Mouse (Mus musculus): ENCODE results near the gene Dact1. TPM values are rescaled to one million over a fixed set of nuclear protein-coding genes. Genes with fewer than 3 reads are reported as not detected.

The Dact1 gene
- 6.3 and 8.7 TPM in 2 replicates for polyA plus RNA-seq (2015; fragmentation: Nextera tagmentation; extraction: Ambion mirVana)

- H3K4me2 ChIP-seq (ENCODE audit: low read depth, low read length), result peak within 1 kb of the TSS; percentile 89
- peak; percentile 90 for ATAC-seq (ENCODE audit: insufficient read depth, low FRiP score)
- H3K4me3 ChIP-seq (replicated peaks; ENCODE audit: low read length), result peak within 1 kb of the TSS; percentile 83
- no peaks in the 10 kb centered on the region; the same call in 1 of the 2 replicates for H3K27me3 ChIP-seq (ENCODE audit: control insufficient read depth, insufficient read depth, low read length)
- H3K9me3 ChIP-seq (replicated peaks; ENCODE audit: control insufficient read depth, low read length), result no peaks in the 10 kb centered on the region
- 0 out of 2 replicates have a peak, but pooled peaks cover 3% of the 10 kb centered on the region for H3K36me3 ChIP-seq (ENCODE audit: control insufficient read depth, insufficient read depth, low read length)
- H3K27ac ChIP-seq (ENCODE audit: low read length), result peak within 1 kb of the TSS; percentile 91
- WGBS, result under 1% methylated on average over 44 of the region's 76 CpGs
- no peaks in the 10 kb centered on the region; the same call in 1 of the 2 replicates for H3K4me1 ChIP-seq (ENCODE audit: control insufficient read depth, insufficient read depth, low read length)
- peak within 1 kb of the TSS; percentile 90 for H3K9ac ChIP-seq (ENCODE audit: low read length)
Observed at GRCm38 (mm10) chr12:71309581-71310067, at the start of gene Dact1. Gene Dact1, plus strand, starts transcription at chr12:71309884.

- Histone ChIP-seq H3K9me3 (replicated peaks; ENCODE audit: control insufficient read depth, low read length) (peaks cover 4% of the 10 kb centered on the region; the same call in 1 of the 2 replicates), H3K4me2 (ENCODE audit: low read depth, low read length) (no peak overlapping the region), H3K4me3 (replicated peaks; ENCODE audit: low read length) (no peak overlapping the region), H3K27ac (ENCODE audit: low read length) (no peak overlapping the region), H3K9ac (ENCODE audit: low read length) (no peak overlapping the region), H3K36me3 (ENCODE audit: control insufficient read depth, insufficient read depth, low read length) (no peaks in the 10 kb centered on the region), H3K4me1 (ENCODE audit: control insufficient read depth, insufficient read depth, low read length) (no peaks in the 10 kb centered on the region), H3K27me3 (ENCODE audit: control insufficient read depth, insufficient read depth, low read length) (no peaks in the 10 kb centered on the region; the same call in 1 of the 2 replicates)
- no peak for ATAC-seq (ENCODE audit: insufficient read depth, low FRiP score)
- 53% methylated on average over 4 of the region's 4 CpGs for WGBS
Observed at GRCm38 (mm10) chr12:71264211-71264610, 45.5 kb upstream of the Dact1 start.

GRCm38 (mm10) chr12:71269367-71269766 is 40.3 kb upstream of the Dact1 start:
- Histone ChIP-seq H3K4me2 (ENCODE audit: low read depth, low read length) (no peak overlapping the region), H3K4me1 (ENCODE audit: control insufficient read depth, insufficient read depth, low read length) (no peaks in the 10 kb centered on the region), H3K27me3 (ENCODE audit: control insufficient read depth, insufficient read depth, low read length) (no peaks in the 10 kb centered on the region), H3K9me3 (replicated peaks; ENCODE audit: control insufficient read depth, low read length) (peaks cover 4% of the 10 kb centered on the region; the same call in 1 of the 2 replicates), H3K36me3 (ENCODE audit: control insufficient read depth, insufficient read depth, low read length) (no peaks in the 10 kb centered on the region), H3K27ac (ENCODE audit: low read length) (no peak overlapping the region), H3K9ac (ENCODE audit: low read length) (no peak overlapping the region), H3K4me3 (replicated peaks; ENCODE audit: low read length) (no peak overlapping the region)
- 91% methylated on average over 7 of the region's 7 CpGs for WGBS
- ATAC-seq (ENCODE audit: insufficient read depth, low FRiP score), result no peak

GRCm38 (mm10) chr12:71271131-71271530 is 38.6 kb upstream of the Dact1 start:
- Histone ChIP-seq H3K27me3 (ENCODE audit: control insufficient read depth, insufficient read depth, low read length) (no peaks in the 10 kb centered on the region), H3K4me1 (ENCODE audit: control insufficient read depth, insufficient read depth, low read length) (no peaks in the 10 kb centered on the region), H3K4me3 (replicated peaks; ENCODE audit: low read length) (no peak overlapping the region), H3K9me3 (replicated peaks; ENCODE audit: control insufficient read depth, low read length) (peaks cover 4% of the 10 kb centered on the region; the same call in 1 of the 2 replicates), H3K9ac (ENCODE audit: low read length) (no peak overlapping the region), H3K4me2 (ENCODE audit: low read depth, low read length) (no peak overlapping the region), H3K27ac (ENCODE audit: low read length) (no peak overlapping the region), H3K36me3 (ENCODE audit: control insufficient read depth, insufficient read depth, low read length) (no peaks in the 10 kb centered on the region)
- no peak for ATAC-seq (ENCODE audit: insufficient read depth, low FRiP score)
- 70% methylated on average over 5 of the region's 5 CpGs for WGBS

GRCm38 (mm10) chr12:71274519-71275237 is 35.0 kb upstream of the Dact1 start:
- no peaks in the 10 kb centered on the region for H3K9me3 ChIP-seq (replicated peaks; ENCODE audit: control insufficient read depth, low read length)
- no peak overlapping the region for H3K4me3 ChIP-seq (replicated peaks; ENCODE audit: low read length)

GRCm38 (mm10) chr12:71275906-71276595 is 33.6 kb upstream of the Dact1 start:
- Histone ChIP-seq H3K4me1 (ENCODE audit: control insufficient read depth, insufficient read depth, low read length) (no peaks in the 10 kb centered on the region), H3K9me3 (replicated peaks; ENCODE audit: control insufficient read depth, low read length) (no peaks in the 10 kb centered on the region), H3K4me3 (replicated peaks; ENCODE audit: low read length) (no peak overlapping the region), H3K4me2 (ENCODE audit: low read depth, low read length) (no peak overlapping the region), H3K36me3 (ENCODE audit: control insufficient read depth, insufficient read depth, low read length) (no peaks in the 10 kb centered on the region), H3K9ac (ENCODE audit: low read length) (no peak overlapping the region), H3K27ac (ENCODE audit: low read length) (no peak overlapping the region), H3K27me3 (ENCODE audit: control insufficient read depth, insufficient read depth, low read length) (no peaks in the 10 kb centered on the region)
- no peak for ATAC-seq (ENCODE audit: insufficient read depth, low FRiP score)
- 75% methylated on average over 8 of the region's 8 CpGs for WGBS

More at GRCm38 (mm10) chr12:71274519-71275237, 35.0 kb upstream of the Dact1 start:
- Histone ChIP-seq H3K27ac (ENCODE audit: low read length) (no peak overlapping the region), H3K36me3 (ENCODE audit: control insufficient read depth, insufficient read depth, low read length) (no peaks in the 10 kb centered on the region), H3K4me2 (ENCODE audit: low read depth, low read length) (no peak overlapping the region), H3K9ac (ENCODE audit: low read length) (no peak overlapping the region), H3K4me1 (ENCODE audit: control insufficient read depth, insufficient read depth, low read length) (no peaks in the 10 kb centered on the region), H3K27me3 (ENCODE audit: control insufficient read depth, insufficient read depth, low read length) (no peaks in the 10 kb centered on the region)
- WGBS, result 90% methylated on average over 5 of the region's 5 CpGs
- no peak for ATAC-seq (ENCODE audit: insufficient read depth, low FRiP score)

- no peak for ATAC-seq (ENCODE audit: insufficient read depth, low FRiP score)
- WGBS, result 76% methylated on average over 12 of the region's 12 CpGs
Observed at GRCm38 (mm10) chr12:71279521-71280262, 30.0 kb upstream of the Dact1 start.

GRCm38 (mm10) chr12:71281201-71281768 is 28.4 kb upstream of the Dact1 start:
- no peaks in the 10 kb centered on the region for H3K27me3 ChIP-seq (ENCODE audit: control insufficient read depth, insufficient read depth, low read length)
- H3K4me2 ChIP-seq (ENCODE audit: low read depth, low read length), result no peak overlapping the region
- no peak for ATAC-seq (ENCODE audit: insufficient read depth, low FRiP score)
- no peak overlapping the region for H3K4me3 ChIP-seq (replicated peaks; ENCODE audit: low read length)
- 82% methylated on average over 12 of the region's 12 CpGs for WGBS
- no peaks in the 10 kb centered on the region for H3K36me3 ChIP-seq (ENCODE audit: control insufficient read depth, insufficient read depth, low read length)
- no peaks in the 10 kb centered on the region for H3K9me3 ChIP-seq (replicated peaks; ENCODE audit: control insufficient read depth, low read length)
- H3K9ac ChIP-seq (ENCODE audit: low read length), result no peak overlapping the region
- H3K4me1 ChIP-seq (ENCODE audit: control insufficient read depth, insufficient read depth, low read length), result no peaks in the 10 kb centered on the region
- no peak overlapping the region for H3K27ac ChIP-seq (ENCODE audit: low read length)

More at GRCm38 (mm10) chr12:71279521-71280262, 30.0 kb upstream of the Dact1 start:
- Histone ChIP-seq H3K4me3 (replicated peaks; ENCODE audit: low read length) (no peak overlapping the region), H3K36me3 (ENCODE audit: control insufficient read depth, insufficient read depth, low read length) (no peaks in the 10 kb centered on the region), H3K27me3 (ENCODE audit: control insufficient read depth, insufficient read depth, low read length) (no peaks in the 10 kb centered on the region), H3K9ac (ENCODE audit: low read length) (no peak overlapping the region), H3K4me2 (ENCODE audit: low read depth, low read length) (no peak overlapping the region), H3K4me1 (ENCODE audit: control insufficient read depth, insufficient read depth, low read length) (no peaks in the 10 kb centered on the region), H3K9me3 (replicated peaks; ENCODE audit: control insufficient read depth, low read length) (no peaks in the 10 kb centered on the region), H3K27ac (ENCODE audit: low read length) (no peak overlapping the region)

Data from stomach, embryonic 16.5 days (tissue).